Mouse (Mus musculus) gastrocnemius, adult 8-10 months (tissue): ENCODE results near the gene Hist1h2bg. TPM values are rescaled to one million over a fixed set of nuclear protein-coding genes. Genes with fewer than 3 reads are reported as not detected.
A peak's percentile ranks its signal among the peaks of the same experiment; 100 is the strongest.
"Not testable (repeated sequence)": the region's sequence is repeated elsewhere in the genome, so short reads cannot be mapped to it uniquely, and the experiment has no call there.

ENCODE experiments used
- DNase-seq, 2 experiments: peaks; one replicate each; pipeline ENCODE4 v3.0.0; 2022; ENCODE audit warnings: low spot score in 2 of 2
- total RNA-seq, 4 experiments: library from RNA; stranded (reverse); gene quantifications; 2 replicates each; pipeline ENCODE4 v1.2.4; 2022

The Hist1h2bg gene
- total RNA-seq, 4 experiments from 2014 or later = 5.2 to 8.5 (median 7.2) TPM

DNA sequence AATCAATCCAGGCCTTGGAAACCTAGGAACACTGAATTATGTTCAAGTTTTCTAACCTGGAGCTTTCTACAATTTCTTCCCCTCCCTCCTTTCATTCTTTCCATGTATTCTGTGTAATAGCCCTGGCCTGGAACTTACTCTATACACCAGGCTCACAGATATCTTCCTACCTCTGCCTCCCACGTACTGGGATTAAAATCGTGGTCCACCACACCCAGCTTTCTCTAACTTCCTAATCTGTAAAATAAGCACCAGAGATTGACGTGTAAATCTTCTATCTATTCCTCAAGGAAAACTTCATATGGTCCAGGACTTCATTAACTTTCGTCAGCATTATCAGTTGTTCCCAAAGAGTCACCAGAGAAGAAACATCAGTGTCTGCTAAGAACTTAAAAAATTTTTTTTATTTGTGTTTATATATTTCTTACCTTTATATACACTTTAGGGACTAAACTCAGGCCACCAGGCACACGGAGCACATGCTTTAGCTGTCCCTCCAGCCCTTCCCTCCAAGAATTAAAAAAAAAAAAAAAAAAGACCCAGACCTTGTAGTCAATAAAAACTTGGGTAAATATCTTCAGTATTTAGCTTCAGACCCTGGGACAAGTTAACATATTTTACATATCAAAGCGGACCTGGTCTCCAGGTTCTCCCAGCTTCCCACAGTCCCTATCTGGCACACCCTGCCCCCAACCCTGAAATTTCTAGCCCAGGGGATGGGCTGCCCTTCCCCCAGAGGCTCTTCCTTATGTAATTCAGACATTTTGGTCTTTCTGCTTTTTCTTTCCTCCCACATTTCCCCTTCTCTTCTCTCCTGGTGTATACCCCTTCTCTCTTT lies 11.2 kb downstream of the Hist1h2bg start:
- DNase-seq = no peak

DNA sequence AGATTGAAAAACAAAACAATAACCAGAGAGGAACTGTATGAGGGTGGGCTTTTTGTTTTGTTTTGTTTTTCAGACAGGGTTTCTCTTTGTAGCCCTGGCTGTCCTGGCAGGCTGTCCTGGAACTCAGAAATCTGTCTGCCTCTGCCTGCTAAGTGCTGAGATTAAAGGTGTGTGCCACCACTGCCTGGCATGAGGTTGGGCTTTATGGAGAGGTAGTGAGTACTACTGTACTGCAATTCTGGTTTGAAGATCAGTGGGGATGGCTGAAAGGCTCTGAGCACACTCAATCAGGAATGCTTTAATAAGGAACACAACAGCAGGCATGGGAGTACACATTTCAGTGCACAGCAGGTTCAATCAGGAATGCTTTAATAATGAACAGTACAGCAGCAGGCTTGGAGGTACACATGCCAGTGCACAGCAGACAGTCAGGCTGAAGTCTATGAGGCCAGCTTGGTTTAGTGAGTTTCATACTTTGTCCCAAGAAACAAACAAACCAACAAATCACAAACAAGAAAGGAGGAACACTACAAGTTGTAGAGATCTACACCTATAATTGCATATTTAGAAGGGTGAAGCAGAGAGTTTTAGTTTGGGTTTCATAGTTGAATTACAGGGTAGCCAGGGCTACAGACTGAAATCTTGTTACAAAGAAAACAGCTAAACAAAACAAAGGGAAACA lies 12.3 kb downstream of the Hist1h2bg start:
- no peak for DNase-seq

DNA sequence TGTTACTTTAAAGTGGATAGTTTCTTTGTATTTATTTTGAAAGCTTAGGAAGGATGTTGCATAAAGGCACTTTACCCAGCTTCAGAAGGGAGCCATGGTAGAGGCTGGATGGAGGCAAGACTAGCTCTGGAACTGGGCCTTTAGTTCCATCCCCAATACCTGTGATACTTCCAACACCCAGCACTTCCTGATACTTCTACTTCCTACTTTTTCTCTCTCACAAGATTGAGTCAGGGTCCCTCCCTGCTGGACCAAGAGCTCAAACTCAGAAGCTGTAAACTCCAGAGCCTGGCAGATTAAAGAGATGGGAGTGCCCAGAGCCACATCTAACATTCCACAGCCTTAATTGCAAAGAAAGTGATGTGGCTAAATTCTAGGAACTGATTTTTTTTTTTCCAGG lies 13.1 kb downstream of the Hist1h2bg start:
- no peak for DNase-seq

DNA sequence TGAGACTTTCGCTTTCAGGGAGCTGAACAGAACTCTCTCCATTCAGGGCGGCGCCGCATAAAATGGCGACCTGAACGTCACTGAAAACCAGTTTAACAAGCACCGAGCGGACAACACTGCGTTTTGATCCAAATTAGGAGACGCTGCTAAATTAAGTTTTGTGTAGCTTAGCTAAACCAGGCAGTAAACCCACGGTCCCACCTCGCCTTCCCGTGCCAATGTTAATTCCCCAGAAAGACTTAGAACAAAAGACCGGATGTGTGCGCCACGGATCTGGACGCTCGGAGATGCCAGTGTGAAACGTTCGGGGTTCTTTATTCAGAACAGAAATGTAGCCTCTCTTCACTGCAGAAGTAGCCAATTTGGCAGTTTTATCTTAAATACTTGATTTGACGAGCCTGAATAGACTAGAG lies 13.8 kb downstream of the Hist1h2bg start:
- peak; percentile 41 to 59 for DNase-seq

DNA sequence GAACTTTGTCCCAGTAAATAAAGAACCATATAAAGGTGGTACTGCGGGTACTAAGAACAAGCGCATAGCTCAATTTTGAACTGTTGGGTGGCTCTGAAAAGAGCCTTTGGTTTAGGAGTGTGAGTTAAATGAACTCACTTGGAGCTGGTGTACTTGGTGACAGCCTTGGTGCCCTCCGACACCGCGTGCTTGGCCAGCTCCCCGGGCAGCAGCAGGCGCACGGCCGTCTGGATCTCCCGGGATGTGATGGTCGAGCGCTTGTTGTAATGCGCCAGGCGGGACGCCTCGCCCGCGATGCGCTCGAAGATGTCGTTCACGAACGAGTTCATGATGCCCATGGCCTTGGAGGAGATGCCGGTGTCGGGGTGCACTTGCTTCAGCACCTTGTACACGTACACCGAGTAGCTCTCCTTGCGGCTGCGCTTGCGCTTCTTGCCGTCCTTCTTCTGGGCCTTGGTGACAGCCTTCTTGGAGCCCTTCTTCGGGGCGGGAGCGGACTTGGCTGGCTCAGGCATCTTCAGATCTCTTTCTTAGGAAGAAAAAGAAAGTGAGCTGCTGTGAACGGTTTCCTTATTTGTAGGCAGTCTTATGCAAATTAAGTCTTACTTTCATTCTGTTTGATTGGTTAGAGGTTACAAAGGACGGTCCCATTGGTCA lies 14.4 kb downstream of the Hist1h2bg start:
- DNase-seq = peak; percentile 43 to 62

DNA sequence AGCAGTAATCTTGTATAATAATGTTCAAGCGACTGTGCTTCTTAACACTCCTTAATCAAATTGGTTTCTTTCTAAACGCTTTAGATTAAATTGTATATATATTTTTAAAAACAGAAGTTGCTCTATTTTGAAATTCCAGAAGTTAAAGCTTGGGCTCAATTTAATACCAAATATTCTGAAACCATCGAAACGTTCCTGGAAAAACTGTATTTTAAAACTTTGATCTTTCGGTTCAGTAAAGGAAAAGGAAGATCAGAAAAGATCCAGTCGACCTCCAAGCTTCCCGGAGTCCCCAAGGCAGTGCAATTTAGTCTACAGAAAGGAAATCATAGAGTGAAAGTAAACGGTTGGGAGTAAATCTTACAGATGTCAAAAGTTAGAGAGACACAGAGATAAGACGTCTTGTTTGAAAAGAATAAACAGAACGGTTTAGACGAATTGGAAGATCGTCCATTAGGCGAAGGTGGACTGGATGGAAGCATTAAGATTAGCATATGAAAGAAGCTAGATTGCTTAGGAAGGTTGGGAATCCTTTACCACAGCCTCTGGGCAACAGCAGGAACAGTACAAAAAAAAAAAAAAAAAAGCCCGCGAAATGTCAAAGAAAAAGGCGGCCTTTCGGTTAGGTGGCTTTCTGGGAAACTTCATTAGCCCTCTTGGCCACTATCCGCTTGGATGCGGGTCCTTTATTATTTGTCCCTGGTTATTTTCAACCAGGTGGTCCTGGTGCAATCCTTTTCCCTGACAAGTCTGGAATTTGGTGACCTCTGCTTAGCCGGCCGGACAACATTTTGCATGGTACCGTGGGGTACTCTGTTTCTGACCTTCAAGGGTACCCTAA lies 15.1 kb downstream of the Hist1h2bg start:
- DNase-seq = no peak

DNA sequence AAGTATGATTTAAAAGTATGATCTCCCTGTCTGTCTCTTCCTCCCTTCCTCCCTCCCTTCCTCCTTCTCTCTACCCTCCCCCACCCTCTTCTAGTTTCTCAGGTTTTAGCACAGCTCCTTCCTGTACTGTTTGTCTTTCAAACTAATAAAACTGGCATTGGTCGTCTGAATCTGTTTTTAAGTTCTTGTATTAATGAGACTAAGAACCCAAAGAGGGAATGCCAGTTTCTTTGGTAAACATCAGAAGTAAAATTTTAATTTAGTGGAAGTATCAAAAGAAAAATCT lies 15.7 kb downstream of the Hist1h2bg start:
- no peak for DNase-seq

DNA sequence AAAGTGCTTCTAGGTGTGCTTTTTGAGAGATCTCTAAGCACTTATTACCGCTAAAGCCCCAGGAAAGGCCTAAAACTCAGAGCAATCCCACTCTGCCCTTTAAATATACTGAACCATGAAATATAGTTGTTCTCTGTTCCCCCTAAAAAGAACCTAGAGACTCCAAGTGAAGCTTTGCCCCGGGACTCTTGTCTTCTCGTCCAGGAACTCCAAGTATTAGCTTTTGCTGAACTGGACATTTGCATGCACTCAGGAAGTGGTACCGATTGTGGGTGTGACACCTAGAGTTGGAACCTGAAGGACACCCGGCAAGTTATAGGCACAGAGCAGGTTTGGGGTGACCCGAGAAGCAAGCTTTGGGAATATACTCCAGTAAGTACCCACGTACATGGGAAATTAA lies 20.0 kb downstream of the Hist1h2bg start:
- DNase-seq = no peak

DNA sequence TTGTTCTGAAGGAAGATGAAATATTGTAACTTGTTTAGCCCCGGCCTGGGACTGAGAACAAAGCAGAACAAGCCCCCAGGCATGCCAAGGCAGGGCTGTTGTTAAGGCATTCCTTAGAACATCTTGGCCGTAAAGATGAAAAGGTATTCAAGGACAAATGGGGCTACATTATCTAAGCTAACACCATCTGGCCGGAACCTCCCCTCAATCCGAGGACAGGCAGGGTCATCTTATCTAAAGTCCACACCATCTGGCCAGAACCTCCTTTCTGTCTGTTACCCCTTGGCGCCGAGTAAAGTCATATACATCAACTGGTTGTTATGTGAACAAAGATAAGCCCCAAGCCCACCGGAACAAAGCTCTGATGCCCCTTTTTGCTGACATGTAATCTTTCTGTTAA lies 20.7 kb downstream of the Hist1h2bg start:
- DNase-seq = not testable (repeated sequence)

DNA sequence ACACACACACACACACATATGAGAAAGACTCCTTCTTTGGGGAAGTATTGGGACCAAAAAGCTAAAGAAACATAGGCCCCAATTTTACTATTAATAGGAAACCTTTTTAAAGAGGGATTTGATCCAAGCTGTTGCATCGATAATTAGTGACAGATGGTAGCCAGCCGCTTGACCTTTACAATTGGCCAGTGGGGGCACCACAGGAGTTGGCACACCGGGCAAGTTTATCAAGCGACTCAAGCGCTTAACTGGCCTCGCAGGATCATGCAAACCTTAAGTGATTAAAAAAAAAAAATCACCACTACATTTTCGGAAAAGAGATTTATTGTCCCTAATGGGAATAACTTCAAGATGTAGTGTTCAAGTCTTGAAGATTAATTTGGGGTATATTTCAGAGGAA lies 21.4 kb downstream of the Hist1h2bg start:
- DNase-seq = no peak

DNA sequence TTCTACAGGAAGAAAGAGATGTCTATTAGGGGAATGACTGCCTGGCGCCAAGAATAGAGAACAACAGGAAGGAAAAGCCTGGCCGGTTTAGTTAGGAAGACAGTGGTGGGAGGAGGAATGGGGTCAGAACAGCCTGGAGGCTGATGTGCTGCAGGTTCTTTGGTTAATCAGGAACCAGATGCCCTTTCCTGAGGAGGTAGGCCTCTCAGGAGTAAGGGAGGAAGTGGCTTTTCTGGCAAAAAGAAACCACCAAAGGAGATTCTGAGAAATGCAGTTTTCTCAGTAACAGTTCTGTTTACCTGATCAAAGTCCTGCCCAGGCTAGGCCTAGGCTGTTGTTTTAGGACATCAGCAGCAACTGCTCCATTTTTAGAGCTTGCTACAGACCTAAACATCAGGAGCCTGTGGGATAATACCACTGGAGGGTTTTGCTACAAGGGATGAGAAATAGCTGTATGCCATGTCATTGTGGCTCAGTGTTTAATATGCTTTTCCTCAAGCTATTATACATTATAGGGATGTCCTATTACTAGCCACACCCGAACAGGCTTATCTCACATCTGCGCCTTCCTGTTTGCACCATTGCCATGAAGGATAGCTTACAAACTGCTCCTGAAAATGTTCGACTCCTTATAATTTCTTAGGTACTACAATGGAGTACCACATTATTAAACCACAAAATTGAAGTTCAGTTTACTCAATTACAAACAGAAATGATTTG lies 22.0 kb downstream of the Hist1h2bg start:
- DNase-seq = no peak

DNA sequence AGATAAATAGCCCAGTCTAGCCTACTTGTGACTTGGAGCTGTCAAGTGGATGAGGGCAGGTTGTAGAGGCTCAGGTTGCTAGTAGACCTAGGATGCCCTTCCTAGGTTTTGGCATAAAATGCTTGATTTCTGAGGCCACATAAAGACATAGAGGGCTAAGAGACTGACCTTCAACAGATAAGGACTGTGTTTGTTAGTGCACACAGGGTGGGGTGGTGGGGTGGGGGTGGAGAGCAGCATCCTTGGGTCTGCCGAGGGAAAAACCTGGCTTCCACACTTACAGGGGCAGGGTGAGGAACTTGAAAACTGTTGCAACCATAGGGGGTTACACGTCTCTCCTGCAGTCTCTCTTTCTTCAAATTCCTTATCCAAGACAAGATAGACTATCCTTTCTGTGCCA lies 24.0 kb downstream of the Hist1h2bg start:
- DNase-seq = no peak

DNA sequence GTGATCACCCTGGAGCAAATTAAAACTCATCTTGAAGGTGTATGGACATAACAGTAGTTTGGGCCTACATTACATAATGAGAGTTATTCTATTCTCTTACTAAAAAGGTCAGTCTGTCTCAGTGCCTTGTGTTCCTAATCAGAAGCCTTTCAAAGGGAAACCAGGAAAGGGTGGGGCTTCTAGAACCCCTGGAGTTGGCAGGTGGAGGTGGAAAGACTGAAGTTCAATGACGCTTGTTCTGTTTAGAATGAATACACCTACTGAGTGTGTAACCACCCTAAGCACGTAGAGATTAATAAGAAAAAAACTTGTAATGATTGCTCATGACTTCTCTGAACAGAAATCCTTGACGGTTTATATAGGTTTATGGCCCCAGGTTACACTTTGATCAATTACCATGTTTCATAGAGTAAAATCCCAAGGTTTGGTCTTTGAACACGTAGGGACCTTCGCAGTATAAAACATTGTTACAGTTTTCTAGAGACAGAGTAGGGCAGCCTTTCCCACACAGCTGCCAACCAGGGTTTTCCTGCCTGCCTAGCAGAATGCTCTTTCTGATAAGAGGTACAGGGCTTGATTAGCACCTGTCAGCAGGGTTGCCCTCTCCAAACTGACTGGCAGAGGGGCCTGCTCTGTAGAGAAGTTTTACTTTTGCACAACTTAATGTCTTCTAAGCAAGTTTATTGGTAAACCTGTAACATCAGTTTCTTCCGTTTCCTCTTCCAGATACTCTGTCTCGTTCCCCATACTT lies 24.6 kb downstream of the Hist1h2bg start:
- DNase-seq = no peak

DNA sequence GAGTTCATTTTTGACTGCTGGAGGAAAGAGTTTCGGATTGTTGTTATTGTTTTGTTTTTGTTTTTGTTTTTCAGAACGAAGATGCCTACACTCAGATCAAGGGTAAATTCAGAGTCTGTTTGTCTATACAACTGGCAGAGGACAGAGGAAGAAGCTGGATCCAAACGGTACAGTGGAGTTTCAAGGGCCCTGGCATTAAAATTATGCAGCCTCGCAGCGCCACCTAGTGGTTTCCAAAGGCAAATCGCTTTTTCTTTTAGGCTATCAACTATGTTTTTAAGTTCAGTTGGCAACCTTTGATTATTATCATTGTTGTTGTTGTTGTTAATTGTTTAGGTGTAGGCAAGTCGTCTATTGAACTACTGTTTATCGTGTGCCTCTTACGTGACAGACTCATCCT lies 26.8 kb downstream of the Hist1h2bg start:
- peak in 1 of 2 experiments; percentile 12 for DNase-seq

DNA sequence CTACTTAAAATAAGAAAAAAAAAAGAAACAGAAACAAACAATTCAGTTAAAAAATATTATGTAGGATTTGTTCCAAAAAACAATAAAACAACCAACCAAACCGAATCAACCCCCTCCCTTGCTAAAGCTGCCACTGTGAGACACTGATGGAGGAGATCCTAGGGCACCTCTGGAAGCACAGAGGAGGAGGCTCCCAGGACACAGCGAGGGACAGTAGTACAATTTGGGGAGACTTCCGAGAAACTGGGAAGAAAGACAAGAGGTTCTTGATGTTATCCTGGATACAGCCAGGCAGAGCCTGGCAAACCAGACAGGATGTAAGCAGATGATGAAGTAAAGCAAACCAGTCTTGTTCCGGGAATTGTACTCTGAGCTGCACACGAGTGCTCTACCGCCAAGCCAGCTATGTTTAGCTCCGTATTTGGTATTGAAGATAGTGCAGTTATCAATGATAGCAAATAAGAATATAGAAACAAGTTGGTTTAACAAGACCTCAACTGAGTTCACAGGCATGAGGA lies 32.0 kb downstream of the Hist1h2bg start:
- no peak for DNase-seq

DNA sequence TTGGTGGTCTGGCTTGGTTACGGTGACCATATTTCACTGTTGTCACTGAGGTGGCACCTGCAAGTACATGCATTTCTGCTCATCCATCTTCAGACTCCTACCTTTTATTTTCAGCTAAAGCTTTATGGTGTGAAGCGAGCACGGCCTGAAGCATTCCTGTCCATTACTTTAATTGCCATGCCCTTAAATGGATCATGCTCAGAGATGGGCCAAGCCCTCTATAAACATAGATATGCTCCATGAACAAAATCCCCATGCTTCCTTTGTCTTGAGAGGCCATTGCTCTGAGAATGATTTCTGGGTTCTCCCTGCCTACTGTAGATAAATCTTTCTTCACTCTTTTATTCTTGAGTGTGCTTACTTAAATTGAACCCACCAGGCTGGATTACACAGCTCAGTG lies 33.3 kb downstream of the Hist1h2bg start:
- DNase-seq = no peak

DNA sequence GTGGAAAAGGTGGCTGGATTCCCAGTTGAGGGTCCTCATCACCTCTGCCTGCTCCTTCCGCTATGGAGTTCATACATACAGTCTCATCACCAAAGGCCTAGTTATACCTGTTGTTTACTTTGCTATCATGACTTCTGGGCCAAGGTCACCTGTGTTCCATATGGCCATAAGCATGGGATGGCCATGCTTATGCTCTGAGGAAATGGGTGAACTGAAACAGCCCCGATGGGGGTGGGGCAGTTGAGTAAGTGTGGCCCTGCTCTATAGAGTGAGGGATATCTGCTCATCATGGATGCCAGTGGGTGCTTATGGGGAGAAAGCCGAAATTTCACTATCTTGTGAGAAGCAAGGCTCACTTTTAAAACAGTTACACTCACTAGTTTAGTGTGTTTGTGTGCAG lies 33.9 kb downstream of the Hist1h2bg start:
- no peak for DNase-seq

DNA sequence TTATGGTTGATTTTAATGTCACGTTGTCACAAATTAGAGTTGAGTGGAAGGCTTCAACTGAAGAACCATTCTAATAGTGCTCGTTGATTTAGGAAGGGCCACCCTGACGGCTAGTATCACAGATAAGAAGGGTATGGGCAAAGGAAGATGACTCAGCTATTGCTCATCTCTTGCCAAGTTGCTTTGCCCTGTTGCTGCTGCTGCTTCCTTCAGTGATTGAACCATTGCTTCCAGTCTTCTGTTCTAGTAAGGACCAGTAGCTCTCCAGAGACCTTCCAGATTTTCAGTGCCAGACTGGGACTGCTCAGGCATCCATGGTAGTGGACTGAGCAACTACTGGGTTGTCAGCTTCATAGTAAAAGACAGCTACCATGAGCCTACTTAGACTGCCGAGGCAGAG lies 38.0 kb downstream of the Hist1h2bg start:
- DNase-seq = no peak

DNA sequence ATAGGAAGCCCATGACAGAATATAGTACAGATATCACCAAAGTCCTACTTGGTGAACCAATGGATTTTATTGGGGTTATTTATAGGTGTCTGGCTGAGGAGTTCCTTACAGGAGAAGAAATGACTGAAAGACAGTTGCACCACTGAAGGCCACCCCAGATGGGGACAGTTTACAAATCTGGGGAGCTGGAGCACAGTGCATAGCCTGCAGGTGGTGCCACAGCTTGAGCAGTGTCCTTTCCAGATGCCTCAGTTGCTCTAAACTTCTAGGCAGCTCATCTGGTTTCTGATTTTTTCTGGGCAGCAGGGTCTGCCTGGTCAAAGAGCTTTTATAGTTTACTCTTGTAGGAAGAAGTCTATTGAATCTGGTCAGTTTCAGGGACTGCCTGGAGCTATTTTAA lies 38.6 kb downstream of the Hist1h2bg start:
- DNase-seq = no peak

DNA sequence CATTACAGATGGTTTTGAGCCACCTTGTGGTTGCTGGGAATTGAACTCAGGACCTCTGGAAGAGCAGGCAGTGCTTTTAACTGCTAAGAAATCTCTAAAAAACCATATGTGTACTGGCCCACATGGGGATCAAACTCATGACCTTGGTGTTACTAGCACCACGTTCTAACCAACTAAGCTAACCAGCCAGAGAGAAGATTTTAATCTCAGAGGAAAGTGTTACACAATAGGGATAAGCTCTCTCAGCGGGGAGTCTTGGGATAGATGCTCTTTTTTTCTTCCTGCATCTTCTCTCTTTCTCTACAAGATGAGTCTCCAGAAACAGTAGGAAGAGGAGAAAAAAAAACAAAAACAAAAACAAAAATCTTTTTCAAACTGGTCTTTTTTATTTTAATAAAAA lies 39.2 kb downstream of the Hist1h2bg start:
- DNase-seq = no peak
